Mouse (Mus musculus): ENCODE results near the gene Dync1h1.

DNA sequence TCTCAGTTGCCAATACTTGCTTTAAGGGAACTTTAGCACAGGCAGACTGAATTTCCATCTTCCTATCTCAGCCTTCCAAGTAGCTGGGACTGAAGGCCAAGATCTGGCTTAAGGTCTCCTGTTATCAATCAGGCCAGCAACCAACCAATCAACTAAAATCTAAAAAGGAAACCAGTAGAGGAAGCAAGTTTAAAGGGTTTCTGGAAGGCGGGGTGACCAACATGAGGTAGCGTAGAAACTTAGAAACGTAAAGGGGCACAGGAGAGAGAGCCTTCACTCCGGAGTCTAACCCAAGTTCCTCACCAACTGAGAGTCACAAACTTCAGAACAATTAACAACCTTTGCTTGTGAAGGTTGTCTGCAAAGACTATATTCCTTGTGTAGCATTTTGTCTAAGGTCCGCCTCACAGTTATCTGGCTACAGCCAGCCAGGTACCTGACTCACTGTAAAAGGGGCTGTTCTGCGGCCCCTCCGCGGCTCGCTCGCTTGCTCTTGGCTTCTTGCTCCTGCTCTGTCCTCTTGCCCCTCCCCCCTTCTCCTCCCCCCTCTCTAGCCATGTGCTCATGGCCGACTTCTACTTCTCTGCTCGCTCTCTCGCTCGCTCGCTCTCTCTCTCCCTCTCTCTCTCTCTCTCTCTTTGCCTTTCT lies 97.4 kb downstream of the Dync1h1 start:
- no peak for TF ChIP-seq POLR2A (IDR thresholded peaks at IDR 0.05; ENCODE audit: insufficient read depth, low read depth, low read length)
- TF ChIP-seq CTCF (IDR thresholded peaks at IDR 0.05), result no peak
- no peak for TF ChIP-seq EP300 (IDR thresholded peaks at IDR 0.05; ENCODE audit: insufficient read depth, low read depth, low read length)
